Mouse (Mus musculus) liver, embryonic 14.5 days (tissue): ENCODE results near the gene Npm1.

Source experiments
- CTCF ChIP-seq: IDR thresholded peaks from 2 replicates; pipeline ENCODE4 v1.5.1; 2016; ENCODE audit warnings: antibody characterized with exemption, low read depth, control low read depth
- EP300 ChIP-seq: IDR thresholded peaks from 2 replicates; pipeline ENCODE4 v1.6.1; 2016; ENCODE audit warnings: antibody characterized with exemption, low read depth

DNA sequence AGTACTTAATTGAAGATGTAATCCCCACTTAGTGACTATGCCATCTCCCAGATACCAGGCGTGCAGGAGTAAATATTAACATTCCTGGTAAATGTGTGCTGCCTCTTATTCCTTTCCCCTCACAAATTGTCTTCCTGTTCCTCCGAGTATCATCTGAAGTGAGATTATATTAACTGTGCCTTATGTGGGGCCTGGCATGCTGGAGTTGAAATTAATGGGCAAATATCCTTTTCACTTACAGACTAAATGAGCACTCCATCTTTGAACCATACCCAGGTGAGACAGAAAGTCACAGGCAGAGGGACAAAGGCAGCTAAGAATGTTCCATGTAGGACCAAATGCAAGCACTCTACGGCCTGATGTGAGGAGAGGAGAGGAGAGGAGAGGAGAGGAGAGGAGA is 12.8 kb upstream of the Npm1 start:
- TF ChIP-seq CTCF (no peak), EP300 (no peak)
